Mouse (Mus musculus) intestine, embryonic 14.5 days (tissue): ENCODE data around the gene Gm826. TPM values are rescaled to one million over a fixed set of nuclear protein-coding genes. Genes with fewer than 3 reads are reported as not detected.
A peak's percentile ranks its signal among the peaks of the same experiment; 100 is the strongest.

Experiments used
- ATAC-seq: fragments of 200-750 bp; cut with Nextera tagmentation; replicated peaks from 2 replicates; pipeline ENCODE4 v1.8.0; 2017; ENCODE audit warnings: low read depth, moderate number of reproducible peaks, moderate TSS enrichment, moderate library complexity; ENCODE audit not compliant: low FRiP score, low TSS enrichment
- DNase-seq: peaks from one replicate; pipeline ENCODE4 v3.0.0-alpha.2; 2018; ENCODE audit warnings: low spot score
- H3K27ac ChIP-seq: fragments of 300-500 bp; sonication (generic); 2 replicates; pipeline ENCODE4 v1.5.1; 2014; ENCODE audit warnings: low read depth, mild to moderate bottlenecking, control low read depth
- H3K27me3 ChIP-seq: fragments of 300-500 bp; sonication (generic); replicated peaks from 2 replicates; pipeline ENCODE4 v1.6.1; 2014; ENCODE audit warnings: low read length, control low read depth; ENCODE audit not compliant: control insufficient read depth, insufficient read depth
- H3K36me3 ChIP-seq: fragments of 300-500 bp; sonication (generic); 2 replicates; pipeline ENCODE4 v1.6.1; 2014; ENCODE audit warnings: low read length, control low read depth; ENCODE audit not compliant: control insufficient read depth, insufficient read depth
- H3K4me1 ChIP-seq: fragments of 300-500 bp; sonication (generic); replicated peaks from 2 replicates; pipeline ENCODE4 v1.6.1; 2014; ENCODE audit warnings: low read length, control low read depth, mixed read lengths; ENCODE audit not compliant: control insufficient read depth, insufficient read depth
- H3K4me2 ChIP-seq: fragments of 300-500 bp; sonication (generic); 2 replicates; pipeline ENCODE4 v1.6.1; 2014; ENCODE audit warnings: low read length
- H3K4me3 ChIP-seq: fragments of 300-500 bp; sonication (generic); 2 replicates; pipeline ENCODE4 v1.5.1; 2014; ENCODE audit warnings: low read depth, low read length, control low read depth, mixed read lengths
- H3K9ac ChIP-seq: fragments of 300-500 bp; sonication (generic); 2 replicates; pipeline ENCODE4 v1.6.1; 2014; ENCODE audit warnings: mild to moderate bottlenecking, low read length
- H3K9me3 ChIP-seq: fragments of 300-500 bp; sonication (generic); 2 replicates; pipeline ENCODE4 v1.6.1; 2016; ENCODE audit warnings: low read length, control low read depth; ENCODE audit not compliant: control insufficient read depth
- WGBS: fragments of 180-500 bp; shearing (Covaris S2); extraction: QIAGEN DNeasy Blood & Tissue Kit; methylation state at CpG from one replicate; pipeline ENCODE4 v1.1.7; 2014; 5-methylcytosine and 5-hydroxymethylcytosine counted together
- polyA plus RNA-seq: library from polyadenylated mRNA; unstranded; fragments of >200 nt; fragmentation: Nextera tagmentation; extraction: Ambion mirVana; gene quantifications from 2 replicates; pipeline ENCODE4 v1.2.1, GENCODE M21; 2014

Gm826 gene
- polyA plus RNA-seq, 1 experiment from 2014 or later: 3.0 TPM

DNA sequence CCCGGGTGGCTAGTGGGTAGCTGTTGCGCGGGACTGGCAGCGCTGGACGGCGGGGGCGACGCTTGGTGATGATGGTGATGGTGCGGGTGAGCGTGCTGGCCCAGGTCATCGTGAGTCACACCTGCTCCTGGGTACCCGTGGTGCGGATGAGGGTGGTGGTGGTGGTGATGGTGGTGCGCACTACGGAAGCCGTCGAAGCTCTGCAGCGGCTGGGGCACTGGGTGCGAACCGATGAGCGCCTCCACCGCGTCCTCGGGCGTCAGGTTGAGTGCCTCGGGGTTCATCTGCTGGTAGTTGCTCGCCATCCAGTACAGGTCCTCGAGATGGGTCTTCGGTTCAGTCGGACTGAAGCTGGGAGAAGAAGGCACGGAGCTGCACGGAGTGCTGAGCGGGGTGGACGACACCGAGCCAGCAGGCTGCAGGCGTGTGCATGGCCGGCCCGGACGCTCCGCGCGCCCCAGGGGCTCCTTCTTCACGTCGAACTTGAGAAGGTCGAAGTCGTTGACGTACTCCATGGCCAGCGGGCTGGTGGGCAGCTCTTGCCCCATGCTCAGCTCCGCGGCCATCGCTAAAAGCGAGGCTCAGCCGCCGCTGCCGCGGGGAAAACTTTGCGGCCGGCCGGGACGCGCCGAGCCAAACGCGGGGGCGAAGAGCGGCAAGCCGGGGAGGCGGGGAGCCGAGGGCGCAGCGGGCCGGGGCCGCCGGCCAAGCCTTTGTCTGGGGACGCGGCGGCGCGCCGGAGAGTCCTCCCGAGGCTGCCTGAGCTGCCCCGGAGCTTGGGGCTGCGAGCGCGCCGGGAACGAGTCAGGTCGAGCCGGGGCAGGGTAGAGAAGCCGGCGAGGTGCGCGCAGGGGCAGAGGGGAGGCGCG is 32.4 kb upstream of the Gm826 start:
- Histone ChIP-seq H3K36me3 (no peaks in the 10 kb centered on the region), H3K9ac (peak overlapping the region; percentile 67), H3K27ac (0 out of 2 replicates have a peak overlapping the region, but pooled peaks have one; percentile 57), H3K4me1 (peaks cover 15% of the 10 kb centered on the region), H3K9me3 (no peaks in the 10 kb centered on the region), H3K4me3 (peak overlapping the region; percentile 50), H3K27me3 (peaks cover 84% of the 10 kb centered on the region), H3K4me2 (peak overlapping the region; percentile 98)
- WGBS: under 1% methylated on average over 92 of the region's 95 CpGs
- peak; percentile 14; the same call in 1 of the 2 replicates for ATAC-seq
- DNase-seq: peak; percentile 78

DNA sequence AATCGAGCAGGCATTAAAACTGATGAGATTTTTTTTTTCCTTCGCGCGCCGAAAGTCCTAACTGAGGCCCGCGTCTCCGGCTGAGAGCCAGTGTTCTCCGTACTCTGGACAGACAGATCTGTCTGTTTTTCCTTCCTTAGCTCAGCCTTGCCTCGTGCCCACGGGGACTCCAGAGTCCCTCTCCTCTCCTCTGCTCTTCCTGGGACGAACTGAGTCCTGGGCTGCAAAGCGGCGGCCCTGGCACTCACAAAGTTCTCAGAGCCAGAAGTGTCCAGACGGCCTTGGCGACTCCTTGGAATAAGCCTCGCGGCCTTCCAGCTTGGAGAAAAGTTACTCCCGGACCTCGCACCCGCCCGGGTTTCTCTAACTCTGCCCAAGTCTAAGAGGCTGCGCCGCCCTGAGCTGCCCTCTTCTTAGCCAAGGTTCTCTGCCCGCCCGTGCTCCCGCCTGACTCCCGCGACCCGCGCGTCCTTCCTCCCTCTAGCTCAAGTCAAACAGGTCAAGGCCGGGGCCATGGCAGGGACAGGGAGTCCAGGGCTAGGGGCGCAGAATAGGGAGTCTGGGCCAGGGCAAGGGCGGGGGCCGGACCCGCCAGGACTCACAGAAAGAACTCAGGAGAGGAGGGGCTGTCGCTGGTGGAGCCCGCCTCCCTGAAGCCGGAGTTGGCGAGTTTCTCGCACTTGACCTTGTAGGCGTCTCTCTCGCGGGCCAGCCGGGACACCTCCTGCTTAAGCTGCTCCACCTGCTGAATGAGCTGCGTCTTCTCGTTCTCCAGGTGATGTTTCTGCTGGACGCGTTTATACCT is 31.3 kb upstream of the Gm826 start:
- peak overlapping the region; percentile 98 for H3K4me2 ChIP-seq
- no peaks in the 10 kb centered on the region for H3K36me3 ChIP-seq
- peaks cover 84% of the 10 kb centered on the region for H3K27me3 ChIP-seq
- WGBS: under 1% methylated on average over 50 of the region's 50 CpGs
- H3K27ac ChIP-seq: no peak overlapping the region
- peak overlapping the region; percentile 50 for H3K4me3 ChIP-seq
- DNase-seq (peak; percentile 75), ATAC-seq (no peak)
- H3K9ac ChIP-seq: peak overlapping the region; percentile 29; the same call in 1 of the 2 replicates
- no peaks in the 10 kb centered on the region for H3K9me3 ChIP-seq
- peaks cover 15% of the 10 kb centered on the region for H3K4me1 ChIP-seq

DNA sequence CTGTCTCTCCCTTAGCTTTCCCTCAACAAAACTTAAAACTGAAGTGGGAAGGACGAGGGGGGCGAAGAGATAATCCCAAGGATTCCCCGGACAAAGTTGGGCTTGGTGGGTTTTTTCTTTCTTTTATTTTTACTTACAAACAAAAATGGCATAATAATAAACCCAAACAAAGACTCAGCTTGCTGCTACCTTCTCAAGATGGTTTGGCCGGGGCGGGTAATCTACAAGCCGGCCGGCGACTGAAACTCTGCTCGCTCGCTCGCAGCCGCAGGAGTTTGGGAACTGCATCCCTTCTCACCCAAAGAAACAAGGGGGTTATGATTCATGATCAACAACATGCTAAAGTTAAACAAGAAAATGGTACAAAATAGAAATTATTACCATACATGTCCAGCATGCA is 30.7 kb upstream of the Gm826 start:
- Histone ChIP-seq H3K9ac (no peak overlapping the region), H3K27me3 (peaks cover 84% of the 10 kb centered on the region), H3K4me1 (peaks cover 15% of the 10 kb centered on the region), H3K4me3 (peak overlapping the region; percentile 50), H3K9me3 (no peaks in the 10 kb centered on the region), H3K4me2 (peak overlapping the region; percentile 98), H3K27ac (no peak overlapping the region), H3K36me3 (no peaks in the 10 kb centered on the region)
- DNase-seq: no peak
- WGBS: 2% methylated on average over 12 of the region's 12 CpGs
- no peak for ATAC-seq

DNA sequence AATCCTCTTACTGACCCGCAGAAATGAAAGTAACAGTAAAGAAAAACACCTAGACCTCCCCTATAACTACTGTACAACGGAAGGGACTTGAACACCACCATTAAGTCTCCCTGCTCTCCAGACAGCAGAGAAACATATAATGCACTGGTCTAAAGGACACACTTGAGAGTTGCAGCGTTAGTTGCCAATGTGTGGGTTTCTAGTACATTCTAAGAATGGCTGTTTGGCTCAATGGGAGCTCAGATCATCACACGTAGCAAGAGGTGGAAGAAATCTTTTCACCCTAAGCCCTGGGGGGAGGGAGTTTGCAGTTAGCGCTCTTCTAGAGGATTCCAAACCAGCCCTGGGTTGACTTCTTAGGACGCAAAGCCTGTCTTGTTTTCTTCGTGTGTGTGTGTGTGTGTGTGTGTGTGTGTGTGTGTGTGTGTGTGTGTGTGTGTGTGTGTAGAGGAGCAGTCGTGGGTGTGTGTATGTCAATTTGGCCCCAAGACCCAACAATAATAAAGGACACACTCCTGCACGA is 30.2 kb upstream of the Gm826 start:
- Histone ChIP-seq H3K4me2 (peak overlapping the region; percentile 98), H3K27ac (no peak overlapping the region), H3K4me1 (peaks cover 15% of the 10 kb centered on the region), H3K9ac (no peak overlapping the region), H3K27me3 (peaks cover 84% of the 10 kb centered on the region), H3K4me3 (peak overlapping the region; percentile 50), H3K36me3 (no peaks in the 10 kb centered on the region), H3K9me3 (no peaks in the 10 kb centered on the region)
- no peak for DNase-seq
- ATAC-seq: no peak
- WGBS: 3% methylated on average over 9 of the region's 9 CpGs

DNA sequence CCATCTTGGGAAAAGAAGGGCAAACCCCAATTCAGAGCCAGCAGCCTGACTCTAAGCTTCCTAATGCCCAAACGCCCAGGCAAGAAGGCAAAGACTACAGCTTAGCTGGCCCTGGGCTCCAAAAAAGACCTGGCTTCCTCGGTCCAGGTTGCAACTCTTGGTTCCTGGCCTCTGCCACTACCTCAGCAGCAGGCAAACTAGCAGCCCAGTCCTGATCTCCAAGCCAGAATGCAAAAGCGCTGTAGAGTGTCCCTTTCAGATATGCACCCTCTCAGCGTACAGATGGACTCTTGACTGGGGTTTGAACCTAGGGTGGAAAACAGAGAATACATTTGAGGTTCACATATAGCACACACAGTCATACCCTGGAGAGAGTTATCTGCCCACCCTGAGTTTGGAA is 29.2 kb upstream of the Gm826 start:
- Histone ChIP-seq H3K36me3 (no peaks in the 10 kb centered on the region), H3K4me1 (peaks cover 13% of the 10 kb centered on the region), H3K27me3 (peaks cover 84% of the 10 kb centered on the region), H3K9me3 (no peaks in the 10 kb centered on the region), H3K9ac (no peak overlapping the region), H3K4me3 (no peak overlapping the region), H3K27ac (no peak overlapping the region), H3K4me2 (no peak overlapping the region)
- no peak for ATAC-seq
- DNase-seq: no peak
- 16% methylated on average over 4 of the region's 4 CpGs for WGBS

DNA sequence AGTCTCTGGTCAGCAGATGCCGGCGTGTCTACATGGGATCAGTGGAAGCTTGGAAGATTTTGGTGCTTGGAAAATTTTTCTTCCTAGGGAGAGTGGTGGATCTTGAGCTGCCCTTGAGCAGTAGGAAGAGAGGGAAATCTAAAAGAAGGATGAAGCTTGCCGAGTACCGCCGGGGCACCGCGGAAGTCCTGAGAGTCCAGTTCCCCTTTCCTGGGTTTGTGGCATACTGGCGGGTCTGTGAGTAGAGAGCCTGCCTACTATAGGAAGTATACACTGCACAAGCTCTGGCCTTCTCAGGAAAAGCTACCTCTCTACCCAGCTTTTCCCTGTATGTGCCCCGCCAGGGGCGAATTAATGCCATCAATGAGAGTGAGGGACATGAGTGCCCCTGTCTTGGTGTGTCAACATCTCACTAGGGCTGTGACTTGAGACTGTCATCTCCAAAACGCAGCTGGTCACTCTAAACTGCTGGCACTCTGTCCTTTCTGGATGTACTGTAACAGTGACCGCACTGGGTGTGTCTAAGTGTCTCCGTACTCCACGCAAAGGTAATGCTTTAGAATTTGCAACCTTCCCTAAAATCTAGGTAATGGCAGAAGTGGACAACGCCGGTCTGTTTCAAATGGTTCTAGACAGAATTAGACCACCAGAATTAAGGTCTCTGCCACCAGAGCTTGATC is 27.6 kb upstream of the Gm826 start:
- no peak for ATAC-seq
- H3K27me3 ChIP-seq: peaks cover 95% of the 10 kb centered on the region
- 10% methylated on average over 16 of the region's 16 CpGs for WGBS
- no peak for DNase-seq
- no peaks in the 10 kb centered on the region for H3K9me3 ChIP-seq
- no peak overlapping the region for H3K4me3 ChIP-seq
- no peak overlapping the region for H3K9ac ChIP-seq
- H3K27ac ChIP-seq: no peak overlapping the region
- no peak overlapping the region for H3K4me2 ChIP-seq
- peaks cover 13% of the 10 kb centered on the region for H3K4me1 ChIP-seq
- no peaks in the 10 kb centered on the region for H3K36me3 ChIP-seq

DNA sequence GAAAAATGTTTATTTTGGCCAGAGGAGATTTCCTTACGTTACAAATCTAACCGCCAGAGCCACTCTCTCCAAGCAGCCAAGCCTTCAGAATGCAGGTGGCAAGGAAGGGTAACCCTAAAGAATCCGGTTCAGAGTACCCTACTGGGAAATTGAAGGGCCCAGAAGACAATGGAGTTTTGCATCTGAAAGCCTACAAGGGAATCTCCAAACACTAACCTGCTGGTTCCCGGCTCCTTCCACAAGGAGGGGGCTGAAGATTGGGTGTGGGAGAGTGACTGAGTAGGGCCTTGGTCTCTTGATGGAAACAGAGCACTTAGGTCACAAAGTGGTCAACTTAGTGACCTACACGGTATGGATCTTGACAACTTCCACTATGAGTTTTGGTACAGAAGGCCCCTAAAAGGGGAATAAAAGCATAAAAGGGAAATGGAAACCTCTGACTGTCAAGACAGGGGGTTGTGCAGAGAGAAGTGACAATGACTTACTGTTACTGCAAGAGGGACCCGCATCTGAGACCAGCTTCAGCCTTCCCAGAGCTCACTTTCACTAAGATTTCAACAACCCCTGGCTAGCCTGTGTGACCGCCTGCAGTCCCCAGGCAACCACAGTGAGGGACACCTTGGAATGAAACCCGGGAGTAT is 26.4 kb upstream of the Gm826 start:
- H3K36me3 ChIP-seq: no peaks in the 10 kb centered on the region

DNA sequence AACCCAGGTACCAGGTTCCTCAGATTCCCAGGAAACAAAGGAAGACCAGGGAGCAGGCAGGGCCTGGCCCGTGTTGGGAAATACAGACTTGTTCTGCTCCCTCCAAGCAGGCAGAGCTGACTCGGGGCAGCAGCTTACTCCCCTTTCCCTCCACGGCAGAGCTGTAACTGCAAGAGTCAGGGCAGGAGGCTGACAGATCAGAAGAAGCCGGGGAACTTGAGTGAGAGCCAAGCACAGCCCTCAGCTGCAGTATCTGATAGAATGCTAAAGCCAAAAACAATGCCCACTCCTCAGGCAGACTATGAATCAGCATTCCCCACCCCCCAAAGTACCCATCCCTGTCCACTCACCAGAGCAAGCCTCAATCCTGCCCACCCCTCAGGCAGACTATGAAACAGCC is 24.9 kb upstream of the Gm826 start:
- Histone ChIP-seq H3K4me1 (no peaks in the 10 kb centered on the region), H3K36me3 (no peaks in the 10 kb centered on the region), H3K27ac (no peak overlapping the region), H3K27me3 (peaks cover 77% of the 10 kb centered on the region), H3K9ac (no peak overlapping the region), H3K4me3 (no peak overlapping the region), H3K4me2 (no peak overlapping the region), H3K9me3 (no peaks in the 10 kb centered on the region)
- no peak for DNase-seq
- 3% methylated on average over 4 of the region's 4 CpGs for WGBS
- ATAC-seq: no peak

More for the DNA sequence above, 26.4 kb upstream of the Gm826 start:
- 8% methylated on average over 8 of the region's 8 CpGs for WGBS
- no peak overlapping the region for H3K4me3 ChIP-seq
- H3K9me3 ChIP-seq: no peaks in the 10 kb centered on the region
- ATAC-seq (no peak), DNase-seq (no peak)
- peaks cover 88% of the 10 kb centered on the region for H3K27me3 ChIP-seq
- H3K4me2 ChIP-seq: no peak overlapping the region
- no peak overlapping the region for H3K9ac ChIP-seq
- peaks cover 4% of the 10 kb centered on the region; the same call in 1 of the 2 replicates for H3K4me1 ChIP-seq
- no peak overlapping the region for H3K27ac ChIP-seq
